Mouse (Mus musculus): ENCODE measurements around the gene Dapk2.

DNA sequence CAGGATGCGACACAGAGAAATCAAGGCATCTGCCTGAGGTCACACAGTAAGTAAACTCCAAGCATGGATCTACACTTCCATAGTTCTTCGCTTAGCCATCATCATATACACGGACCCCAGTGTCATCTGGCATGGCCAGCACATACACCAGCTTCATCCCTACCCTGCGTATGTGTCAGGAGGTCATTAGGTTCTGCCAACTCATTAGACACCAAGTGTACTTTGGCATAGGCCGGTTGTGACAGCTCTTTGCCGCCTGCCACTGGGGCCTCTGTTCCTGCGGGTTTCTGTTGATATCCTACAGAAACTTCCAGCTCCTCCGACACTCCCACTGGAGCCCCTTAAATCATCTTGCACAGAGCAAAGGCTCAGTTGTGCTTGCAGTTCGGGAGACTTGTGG, 4.0 kb upstream of the Dapk2 start:
- TF ChIP-seq POLR2A (IDR thresholded peaks at IDR 0.05; ENCODE audit: low read depth, low read length) (no peak), CTCF (conservative IDR thresholded peaks at IDR 0.05; ENCODE audit: insufficient read depth, insufficient read length, low read depth, low read length) (no peak)
